Mouse (Mus musculus) neural tube, embryonic 15.5 days (tissue): ENCODE data around the gene Rgs19. TPM values are rescaled to one million over a fixed set of nuclear protein-coding genes. Genes with fewer than 3 reads are reported as not detected.
A peak's percentile ranks its signal among the peaks of the same experiment; 100 is the strongest.

Source experiments
- ATAC-seq: fragments of 200-750 bp; cut with Nextera tagmentation; 2 replicates; pipeline ENCODE4 v1.8.0; 2017; ENCODE audit warnings: mild to moderate bottlenecking, moderate TSS enrichment, moderate library complexity; ENCODE audit not compliant: low FRiP score
- H3K27ac ChIP-seq: fragments of 300-500 bp; sonication (generic); replicated peaks from 2 replicates; pipeline ENCODE4 v1.5.1; 2015; ENCODE audit warnings: mild to moderate bottlenecking, inconsistent platforms
- H3K27me3 ChIP-seq: fragments of 300-500 bp; sonication (generic); replicated peaks from 2 replicates; pipeline ENCODE4 v1.6.1; 2015; ENCODE audit warnings: inconsistent platforms
- H3K36me3 ChIP-seq: fragments of 300-500 bp; sonication (generic); 2 replicates; pipeline ENCODE4 v1.6.1; 2015; ENCODE audit warnings: inconsistent platforms
- H3K4me1 ChIP-seq: fragments of 300-500 bp; sonication (generic); 2 replicates; pipeline ENCODE4 v1.6.1; 2015; ENCODE audit warnings: inconsistent platforms
- H3K4me2 ChIP-seq: fragments of 300-500 bp; sonication (generic); 2 replicates; pipeline ENCODE4 v1.6.1; 2015; ENCODE audit warnings: inconsistent platforms, mild to moderate bottlenecking, moderate library complexity
- H3K4me3 ChIP-seq: fragments of 300-500 bp; sonication (generic); replicated peaks from 2 replicates; pipeline ENCODE4 v1.5.1; 2015; ENCODE audit warnings: mild to moderate bottlenecking, inconsistent platforms
- H3K9ac ChIP-seq: fragments of 300-500 bp; sonication (generic); replicated peaks from 2 replicates; pipeline ENCODE4 v1.6.1; 2015; ENCODE audit warnings: mild to moderate bottlenecking, inconsistent platforms
- H3K9me3 ChIP-seq: fragments of 300-500 bp; sonication (generic); replicated peaks from 2 replicates; pipeline ENCODE4 v1.6.1; 2016; ENCODE audit warnings: inconsistent platforms
- WGBS: fragments of 180-500 bp; shearing (Covaris S2); methylation state at CpG from one replicate; pipeline ENCODE4 v1.1.7; 2015; ENCODE audit warnings: mixed read lengths; 5-methylcytosine and 5-hydroxymethylcytosine counted together
- polyA plus RNA-seq: library from polyadenylated mRNA; unstranded; fragments of >200 nt; fragmentation: Nextera tagmentation; extraction: Ambion mirVana; gene quantifications from 2 replicates; pipeline ENCODE4 v1.2.1, GENCODE M21; 2015

The Rgs19 gene
- polyA plus RNA-seq, 1 experiment from 2014 or later, result 66.4 TPM

- no peak within 1 kb of the TSS for H3K4me3 ChIP-seq
- peaks cover 8% of the 10 kb centered on the region for H3K4me1 ChIP-seq
- H3K36me3 ChIP-seq, result no peaks in the 10 kb centered on the region
- no peak within 1 kb of the TSS for H3K4me2 ChIP-seq
- WGBS, result 41% methylated on average over 5 of the region's 5 CpGs
- no peak within 1 kb of the TSS for H3K9ac ChIP-seq
- no peaks in the 10 kb centered on the region for H3K27me3 ChIP-seq
- no peak within 1 kb of the TSS for H3K27ac ChIP-seq
- ATAC-seq, result no peak
- no peaks in the 10 kb centered on the region for H3K9me3 ChIP-seq
Measured at GRCm38 (mm10) chr2:181698241-181698640, 4.5 kb upstream of the Rgs19 start, which contains the start of gene Lkaaear1. Lkaaear1 (minus strand) TSS chr2:181698442.

- no peak overlapping the region for H3K27ac ChIP-seq
- H3K27me3 ChIP-seq, result no peaks in the 10 kb centered on the region
- H3K4me1 ChIP-seq, result peaks cover 20% of the 10 kb centered on the region
- no peak overlapping the region for H3K4me3 ChIP-seq
- no peaks in the 10 kb centered on the region for H3K36me3 ChIP-seq
- ATAC-seq, result no peak
- WGBS, result 76% methylated on average over 33 of the region's 33 CpGs
- no peak overlapping the region for H3K4me2 ChIP-seq
- no peaks in the 10 kb centered on the region for H3K9me3 ChIP-seq
- H3K9ac ChIP-seq, result no peak overlapping the region
Measured at GRCm38 (mm10) chr2:181696801-181697420, 3.1 kb upstream of the Rgs19 start.

GRCm38 (mm10) chr2:181695776-181696175 is 2.0 kb upstream of the Rgs19 start:
- Histone ChIP-seq H3K4me3 (no peak overlapping the region), H3K27me3 (no peaks in the 10 kb centered on the region), H3K4me1 (peaks cover 29% of the 10 kb centered on the region), H3K36me3 (no peaks in the 10 kb centered on the region), H3K27ac (no peak overlapping the region), H3K9me3 (no peaks in the 10 kb centered on the region), H3K9ac (no peak overlapping the region), H3K4me2 (no peak overlapping the region)
- ATAC-seq, result no peak
- WGBS, result 78% methylated on average over 1 of the region's 1 CpGs

GRCm38 (mm10) chr2:181694581-181694980 is 804 bp upstream of the Rgs19 start:
- Histone ChIP-seq H3K4me1 (peaks cover 36% of the 10 kb centered on the region), H3K9ac (no peak overlapping the region), H3K36me3 (0 out of 2 replicates have a peak, but pooled peaks cover 2% of the 10 kb centered on the region), H3K9me3 (no peaks in the 10 kb centered on the region), H3K4me3 (peak overlapping the region; percentile 71; the same call in 1 of the 2 replicates), H3K27me3 (no peaks in the 10 kb centered on the region), H3K4me2 (peak overlapping the region; percentile 97), H3K27ac (no peak overlapping the region)
- no peak for ATAC-seq
- 94% methylated on average over 3 of the region's 3 CpGs for WGBS

GRCm38 (mm10) chr2:181692304-181692703 is 1.5 kb downstream of the Rgs19 start:
- Histone ChIP-seq H3K4me2 (peak overlapping the region; percentile 97), H3K9ac (no peak overlapping the region), H3K27ac (no peak overlapping the region), H3K36me3 (peaks cover 24% of the 10 kb centered on the region), H3K4me1 (peaks cover 36% of the 10 kb centered on the region), H3K27me3 (no peaks in the 10 kb centered on the region), H3K4me3 (peak overlapping the region; percentile 71), H3K9me3 (no peaks in the 10 kb centered on the region)
- WGBS, result 98% methylated on average over 3 of the region's 3 CpGs
- ATAC-seq, result no peak

GRCm38 (mm10) chr2:181691571-181691970 is 2.2 kb downstream of the Rgs19 start:
- Histone ChIP-seq H3K4me1 (peaks cover 36% of the 10 kb centered on the region), H3K27ac (no peak overlapping the region), H3K27me3 (no peaks in the 10 kb centered on the region), H3K4me2 (no peak overlapping the region), H3K9ac (no peak overlapping the region), H3K4me3 (no peak overlapping the region), H3K36me3 (peaks cover 31% of the 10 kb centered on the region), H3K9me3 (no peaks in the 10 kb centered on the region)
- 93% methylated on average over 4 of the region's 4 CpGs for WGBS
- ATAC-seq, result no peak

- Histone ChIP-seq H3K4me3 (no peak overlapping the region), H3K27me3 (no peaks in the 10 kb centered on the region), H3K9ac (no peak overlapping the region), H3K27ac (no peak overlapping the region), H3K4me2 (no peak overlapping the region), H3K36me3 (peaks cover 35% of the 10 kb centered on the region), H3K9me3 (no peaks in the 10 kb centered on the region), H3K4me1 (peaks cover 36% of the 10 kb centered on the region)
- no peak for ATAC-seq
- 91% methylated on average over 6 of the region's 6 CpGs for WGBS
Measured at GRCm38 (mm10) chr2:181691083-181691482, 2.7 kb downstream of the Rgs19 start.

- 92% methylated on average over 10 of the region's 10 CpGs for WGBS
- no peaks in the 10 kb centered on the region for H3K27me3 ChIP-seq
- H3K36me3 ChIP-seq, result peaks cover 45% of the 10 kb centered on the region
- no peak overlapping the region for H3K4me3 ChIP-seq
- H3K9ac ChIP-seq, result no peak overlapping the region
- no peak overlapping the region for H3K4me2 ChIP-seq
- no peak for ATAC-seq
- H3K4me1 ChIP-seq, result peaks cover 35% of the 10 kb centered on the region
- H3K9me3 ChIP-seq, result no peaks in the 10 kb centered on the region
- H3K27ac ChIP-seq, result no peak overlapping the region
Measured at GRCm38 (mm10) chr2:181689466-181690160, 4.2 kb downstream of the Rgs19 start.

GRCm38 (mm10) chr2:181687586-181687985 is 6.2 kb downstream of the Rgs19 start:
- 95% methylated on average over 8 of the region's 8 CpGs for WGBS
- Histone ChIP-seq H3K9ac (no peak overlapping the region), H3K27ac (no peak overlapping the region), H3K9me3 (no peaks in the 10 kb centered on the region), H3K4me1 (peaks cover 22% of the 10 kb centered on the region), H3K36me3 (peaks cover 45% of the 10 kb centered on the region), H3K4me3 (no peak overlapping the region), H3K27me3 (no peaks in the 10 kb centered on the region), H3K4me2 (no peak overlapping the region)
- no peak for ATAC-seq

- 96% methylated on average over 4 of the region's 4 CpGs for WGBS
- peaks cover 45% of the 10 kb centered on the region for H3K36me3 ChIP-seq
- ATAC-seq, result no peak
- H3K4me1 ChIP-seq, result peaks cover 23% of the 10 kb centered on the region
- H3K4me2 ChIP-seq, result no peak overlapping the region
- H3K27me3 ChIP-seq, result no peaks in the 10 kb centered on the region
- no peak overlapping the region for H3K9ac ChIP-seq
- H3K27ac ChIP-seq, result no peak overlapping the region
- H3K4me3 ChIP-seq, result no peak overlapping the region
- no peaks in the 10 kb centered on the region for H3K9me3 ChIP-seq
Measured at GRCm38 (mm10) chr2:181685686-181686085, 8.1 kb downstream of the Rgs19 start.

GRCm38 (mm10) chr2:181684713-181685112 is 9.1 kb downstream of the Rgs19 start:
- 97% methylated on average over 1 of the region's 1 CpGs for WGBS
- peaks cover 23% of the 10 kb centered on the region for H3K4me1 ChIP-seq
- H3K36me3 ChIP-seq, result peaks cover 43% of the 10 kb centered on the region

GRCm38 (mm10) chr2:181683381-181683780 is 10.4 kb downstream of the Rgs19 start:
- ATAC-seq, result no peak
- H3K4me2 ChIP-seq, result no peak overlapping the region
- no peaks in the 10 kb centered on the region for H3K27me3 ChIP-seq
- H3K4me3 ChIP-seq, result no peak overlapping the region
- 68% methylated on average over 4 of the region's 4 CpGs for WGBS
- H3K9me3 ChIP-seq, result no peaks in the 10 kb centered on the region
- peaks cover 28% of the 10 kb centered on the region for H3K4me1 ChIP-seq
- H3K36me3 ChIP-seq, result peaks cover 32% of the 10 kb centered on the region
- H3K27ac ChIP-seq, result no peak overlapping the region
- no peak overlapping the region for H3K9ac ChIP-seq

More at GRCm38 (mm10) chr2:181684713-181685112, 9.1 kb downstream of the Rgs19 start:
- no peaks in the 10 kb centered on the region for H3K9me3 ChIP-seq
- H3K27ac ChIP-seq, result no peak overlapping the region
- H3K4me3 ChIP-seq, result no peak overlapping the region
- H3K27me3 ChIP-seq, result no peaks in the 10 kb centered on the region
- no peak for ATAC-seq
- H3K9ac ChIP-seq, result no peak overlapping the region
- H3K4me2 ChIP-seq, result no peak overlapping the region
